Mouse (Mus musculus): ENCODE measurements around the gene B9d2.

The B9d2 gene

GRCm38 (mm10) chr7:25680514-25681258, at the start of gene B9d2:
Gene B9d2 (plus strand): TSS chr7:25680780.
- DNase-seq (ENCODE audit: low read depth, low spot score), result peak; percentile 94

DNA sequence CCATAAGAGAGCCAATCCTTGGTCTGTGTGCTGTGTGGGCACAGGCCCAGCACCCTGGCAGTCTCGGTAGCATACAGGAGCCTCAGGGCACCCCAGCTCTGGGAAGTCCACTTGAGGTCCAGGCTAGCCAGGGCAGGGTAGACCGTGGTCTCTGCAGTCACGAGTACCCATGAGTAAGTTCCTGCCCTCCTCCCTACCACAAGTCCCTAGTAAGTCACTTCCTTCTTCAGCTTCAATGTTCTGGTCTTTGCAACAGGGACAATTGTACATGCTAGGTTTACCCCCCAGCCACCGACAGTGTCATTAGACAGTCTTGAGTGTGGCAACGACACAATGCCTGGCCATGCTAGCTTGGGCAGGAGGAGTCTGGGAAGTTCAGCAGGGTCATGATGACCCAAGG, 47.9 kb upstream of the B9d2 start:
- DNase-seq (ENCODE audit: low read depth, low spot score), result no peak

GRCm38 (mm10) chr7:25636373-25636772, 44.2 kb upstream of the B9d2 start:
- peak; percentile 35 for DNase-seq (ENCODE audit: low read depth, low spot score)

DNA sequence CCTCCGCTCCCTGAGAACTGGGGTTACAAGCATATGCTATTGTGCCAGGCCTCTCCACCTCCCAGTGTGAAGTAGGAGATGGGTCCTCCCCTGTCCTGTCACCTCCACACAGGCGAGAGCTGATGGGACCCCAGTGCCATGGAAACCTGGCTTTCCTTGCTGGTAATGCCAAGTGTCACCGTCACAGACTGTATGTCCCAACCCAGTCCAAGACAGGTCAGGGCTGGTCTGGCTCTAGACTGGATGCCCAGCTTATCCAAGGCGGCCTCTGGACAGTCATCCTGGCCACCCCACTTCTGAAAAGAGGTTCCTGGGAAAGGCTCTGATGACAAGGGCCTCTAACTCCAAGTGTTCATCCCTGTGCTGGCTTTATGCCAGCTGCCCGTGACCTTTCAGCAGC, 43.5 kb upstream of the B9d2 start:
- DNase-seq (ENCODE audit: low read depth, low spot score), result no peak

- no peak for DNase-seq (ENCODE audit: low read depth, low spot score)
These were observed 40.8 kb upstream of the B9d2 start for GRCm38 (mm10) chr7:25639754-25640153.

DNA sequence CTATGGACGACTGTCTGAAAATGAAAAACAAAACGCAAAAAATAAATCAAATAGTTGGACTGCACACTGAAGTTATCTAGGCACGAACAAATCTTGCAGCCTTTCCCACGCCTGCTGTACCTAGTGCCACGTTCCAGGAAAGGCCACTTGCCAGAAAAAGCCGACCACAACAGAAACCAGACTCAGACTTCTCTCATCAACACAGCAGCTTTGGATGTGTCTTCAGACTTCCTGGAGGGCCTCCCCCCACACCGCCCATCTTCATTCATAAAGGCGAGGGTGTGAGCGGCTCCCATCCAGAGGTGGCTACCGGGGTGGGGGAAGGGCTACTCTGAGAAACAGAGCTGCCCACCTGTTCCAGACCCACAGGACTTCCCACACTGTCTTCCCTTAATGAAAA, 36.4 kb upstream of the B9d2 start:
- DNase-seq (ENCODE audit: low read depth, low spot score), result no peak

GRCm38 (mm10) chr7:25644631-25645030, 35.9 kb upstream of the B9d2 start:
- no peak for DNase-seq (ENCODE audit: low read depth, low spot score)

- DNase-seq (ENCODE audit: low read depth, low spot score), result no peak
These were observed 35.5 kb upstream of the B9d2 start for GRCm38 (mm10) chr7:25645074-25645473.

DNA sequence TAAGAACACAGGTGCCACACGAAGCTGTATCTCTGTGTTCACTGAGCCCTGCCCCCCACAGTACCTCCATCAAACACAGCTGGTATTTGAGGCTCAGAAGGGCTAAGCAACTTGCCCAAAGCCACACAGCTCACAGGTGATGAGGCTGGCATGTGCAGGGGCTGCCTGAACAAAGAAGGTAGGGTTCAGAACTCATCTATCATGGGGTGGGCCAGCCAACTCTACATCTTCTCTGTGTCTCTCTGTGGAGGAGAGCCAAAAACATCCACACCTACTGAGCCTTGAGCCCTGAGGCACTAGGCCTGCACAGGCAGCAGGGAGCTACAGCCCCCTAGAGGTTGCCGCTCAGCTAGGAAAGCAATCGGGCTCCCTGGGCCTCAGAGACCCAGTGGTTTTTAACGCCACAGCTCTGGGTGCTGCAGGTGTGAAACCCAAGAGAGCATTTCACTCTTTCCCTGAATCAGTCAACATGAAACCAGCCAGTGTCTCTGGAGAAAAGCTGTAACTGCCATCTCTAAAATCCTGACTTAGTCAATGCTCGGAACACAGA, 32.9 kb upstream of the B9d2 start:
- DNase-seq (ENCODE audit: low read depth, low spot score), result no peak

GRCm38 (mm10) chr7:25649839-25650238, 30.7 kb upstream of the B9d2 start:
- DNase-seq (ENCODE audit: low read depth, low spot score), result no peak

GRCm38 (mm10) chr7:25651281-25651680, 29.3 kb upstream of the B9d2 start:
- DNase-seq (ENCODE audit: low read depth, low spot score), result no peak

DNA sequence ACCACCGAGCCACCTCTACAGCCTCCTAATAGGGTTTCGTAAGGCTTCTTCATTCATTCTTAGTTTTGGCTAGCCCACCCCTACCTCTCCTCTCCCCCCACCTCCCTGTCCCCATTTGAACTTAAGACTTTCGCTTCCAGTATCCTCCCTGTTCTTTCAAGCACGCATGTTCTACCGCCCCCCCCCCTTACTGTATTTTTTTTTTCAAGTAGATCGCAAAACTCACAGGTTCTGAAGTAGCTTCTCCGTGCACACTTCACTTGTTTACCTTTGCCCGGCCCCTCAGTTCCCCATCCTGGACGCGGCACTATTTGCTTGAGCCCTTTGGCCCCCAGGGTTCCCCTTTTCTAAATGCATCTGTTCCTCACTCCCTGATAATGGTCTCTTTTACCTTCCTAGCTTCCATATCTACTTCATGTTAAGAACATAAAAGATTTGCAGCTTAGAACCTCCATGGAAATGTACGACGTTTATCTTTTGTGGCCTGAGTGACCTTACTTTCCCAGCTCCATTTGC, 28.3 kb upstream of the B9d2 start:
- DNase-seq (ENCODE audit: low read depth, low spot score), result no peak

- peak; percentile 47 for DNase-seq (ENCODE audit: low read depth, low spot score)
These were observed 24.8 kb upstream of the B9d2 start for GRCm38 (mm10) chr7:25655601-25656428.

DNA sequence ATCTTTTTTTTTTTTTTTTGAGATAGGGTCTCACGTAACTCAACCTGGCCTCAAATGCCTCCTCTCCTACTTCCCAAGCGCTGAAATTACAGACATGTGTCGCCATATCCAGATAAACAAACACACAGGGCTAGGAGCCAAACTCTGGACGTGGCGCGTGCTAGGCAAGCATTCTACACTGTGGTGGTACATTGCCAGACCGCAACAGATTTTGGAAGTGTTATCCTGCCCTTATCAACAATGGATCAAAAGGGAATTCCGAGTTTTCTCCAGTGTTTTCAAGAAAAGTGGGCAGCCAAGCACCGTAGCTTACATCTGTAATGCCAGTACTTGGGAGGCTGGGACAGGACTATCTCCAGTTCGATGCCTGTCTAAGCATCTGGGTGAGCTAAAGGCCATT, 22.8 kb upstream of the B9d2 start:
- DNase-seq (ENCODE audit: low read depth, low spot score), result no peak

DNA sequence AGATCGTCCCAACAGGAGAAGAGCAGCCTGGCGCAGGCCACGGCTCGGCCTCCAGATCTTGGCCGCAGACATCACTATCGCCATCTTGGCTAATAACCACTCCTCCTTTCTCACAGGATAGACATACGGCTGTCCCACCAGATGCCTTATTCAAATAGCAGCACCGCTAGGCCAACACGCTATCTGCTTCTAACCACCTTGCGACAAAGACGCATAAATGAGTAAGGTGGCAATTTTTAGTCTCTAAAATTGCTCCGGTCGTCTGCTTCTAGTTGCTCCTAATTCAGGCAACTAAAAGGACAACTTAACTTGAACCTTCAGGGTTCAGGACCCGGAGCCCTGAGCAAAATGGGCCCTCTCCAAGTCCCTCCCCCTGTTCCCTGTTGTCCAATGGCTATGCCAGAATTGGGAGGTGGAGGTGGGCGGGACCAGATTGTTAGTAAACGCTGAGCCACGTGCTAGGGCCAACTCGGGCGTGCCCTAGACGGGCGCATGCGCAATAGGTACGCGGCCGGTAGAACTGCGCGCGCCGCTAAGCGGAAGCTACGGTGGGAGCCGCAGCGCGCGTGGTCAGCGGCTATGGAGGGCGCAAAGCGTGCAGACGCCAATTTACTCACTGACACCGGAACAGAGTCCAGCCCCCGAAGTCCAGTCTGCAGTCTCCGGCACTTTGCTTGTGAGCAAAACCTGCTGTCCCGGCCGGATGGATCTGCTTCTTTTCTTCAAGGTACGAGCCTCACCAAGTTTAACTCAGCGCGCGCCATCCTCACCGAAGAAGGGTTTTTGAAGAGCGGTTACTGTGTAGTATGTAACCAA, 21.7 kb upstream of the B9d2 start, which contains the start of the genes Bckdha and Exosc5:
TSS of gene Bckdha (minus strand) at position 325 of the 816 bp plus-strand sequence.
TSS of gene Exosc5 (plus strand) at position 508 of the 816 bp plus-strand sequence.
- peak; percentile 100 for DNase-seq (ENCODE audit: low read depth, low spot score)

DNA sequence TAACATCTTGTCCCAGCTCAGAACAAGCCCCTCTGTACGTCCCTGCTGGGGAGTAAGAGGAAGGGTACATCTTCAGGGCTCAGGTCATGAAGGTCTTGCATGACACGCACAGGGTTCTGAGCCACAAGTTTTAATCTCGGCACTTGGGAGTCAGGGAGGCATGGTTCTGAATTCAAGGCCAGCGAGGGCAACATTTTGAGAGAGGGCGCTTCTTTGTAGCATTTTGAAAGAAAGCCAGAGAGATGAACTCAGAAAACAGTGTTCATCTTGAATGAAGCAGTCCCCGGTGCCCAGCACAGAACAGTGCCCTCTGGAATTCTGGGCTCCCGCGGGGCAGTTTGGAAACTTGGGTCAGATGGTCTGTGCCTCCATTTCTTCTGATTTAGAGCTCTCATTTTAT, 14.2 kb upstream of the B9d2 start:
- no peak for DNase-seq (ENCODE audit: low read depth, low spot score)

- no peak for DNase-seq (ENCODE audit: low read depth, low spot score)
These were observed 11.4 kb upstream of the B9d2 start for GRCm38 (mm10) chr7:25669158-25669557.

DNA sequence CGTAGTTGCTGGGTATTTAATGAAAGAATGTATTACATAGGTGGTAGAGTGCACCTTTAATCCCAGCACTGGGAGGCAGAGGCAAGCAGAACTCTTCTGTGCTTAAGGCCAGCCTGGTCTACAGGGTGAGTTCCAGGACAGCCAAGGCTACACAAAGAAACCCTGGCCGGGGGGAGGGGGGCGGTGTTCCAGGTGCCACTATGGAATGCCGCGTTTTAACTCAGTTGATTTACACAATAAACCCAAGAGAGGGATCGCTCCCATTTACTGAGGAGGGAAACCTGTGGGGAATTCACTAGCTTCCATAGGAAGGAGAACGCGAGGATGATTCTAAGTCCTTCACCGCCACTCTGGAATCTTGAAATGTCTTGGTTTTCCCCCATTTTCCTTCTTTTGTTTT, 10.9 kb upstream of the B9d2 start:
- no peak for DNase-seq (ENCODE audit: low read depth, low spot score)

- DNase-seq (ENCODE audit: low read depth, low spot score), result no peak
These were observed 10.5 kb upstream of the B9d2 start for GRCm38 (mm10) chr7:25670096-25670495.

DNA sequence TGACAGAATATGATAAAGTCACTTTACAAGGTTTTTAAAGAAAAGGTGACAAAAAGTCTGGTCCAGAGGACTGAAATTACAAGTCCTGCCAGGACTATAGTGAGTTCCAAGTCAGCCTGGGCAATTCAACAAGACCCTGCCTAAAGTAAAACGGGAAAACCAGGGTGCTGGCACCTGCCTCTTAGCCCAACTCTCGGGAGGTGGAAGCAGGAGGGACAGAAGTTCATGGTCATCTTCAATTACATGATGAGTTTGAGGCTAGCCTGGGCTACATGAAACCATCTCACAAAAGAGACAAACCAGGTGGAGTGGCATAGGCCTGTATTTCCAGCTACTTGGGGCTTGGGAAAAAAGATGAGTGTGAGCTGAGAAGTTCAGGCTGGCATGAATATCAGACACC, 8.9 kb upstream of the B9d2 start:
- DNase-seq (ENCODE audit: low read depth, low spot score), result no peak

DNA sequence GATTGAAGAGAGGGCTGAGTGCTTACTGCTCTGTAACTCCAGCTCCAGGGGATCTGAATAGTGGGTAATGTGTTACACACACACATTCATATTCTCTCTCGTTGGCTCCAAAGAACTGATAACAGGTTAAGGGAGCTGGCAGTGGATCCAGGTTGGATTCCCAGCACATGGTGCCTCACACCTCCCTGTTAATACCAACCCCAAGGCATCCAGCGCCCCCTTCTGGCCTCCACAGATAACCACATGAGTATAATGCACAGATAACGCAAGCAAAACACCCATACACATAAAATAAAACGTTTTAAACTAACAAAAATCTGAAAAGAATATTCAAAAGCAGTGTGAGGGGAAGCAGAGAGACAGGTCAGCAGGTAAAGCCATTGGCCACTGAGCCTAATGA, 8.1 kb upstream of the B9d2 start:
- DNase-seq (ENCODE audit: low read depth, low spot score), result no peak
